Mouse (Mus musculus): ENCODE measurements at regions not wholly inside any gene's neighbourhood (a gene's known extent, or its start where the extent isn't known, plus 50 kb on each side); places are given as distances from the start of the nearest gene placed in this dataset.

DNA sequence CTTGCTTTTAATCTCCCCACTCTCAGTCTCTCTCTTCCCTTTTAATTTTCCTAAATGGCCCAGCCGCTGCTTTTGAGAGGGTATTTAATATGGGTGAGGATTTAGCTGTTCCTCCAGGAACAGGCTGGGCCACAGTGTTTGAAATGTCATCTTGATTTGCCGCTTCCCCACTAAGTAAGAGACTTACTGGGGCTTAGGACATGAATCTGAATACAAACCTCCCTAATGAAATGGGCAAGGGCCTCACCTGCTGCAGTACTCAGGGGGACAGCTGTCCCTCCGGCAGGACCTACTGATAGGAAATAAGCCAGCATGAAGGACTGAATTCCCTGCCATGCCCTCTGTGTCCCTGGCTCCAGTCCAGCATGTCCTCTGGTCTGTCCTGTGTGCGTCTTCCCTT is 50.6 kb upstream of the Prr23a1 start:
- DNase-seq (ENCODE audit: low read depth), result no peak

DNA sequence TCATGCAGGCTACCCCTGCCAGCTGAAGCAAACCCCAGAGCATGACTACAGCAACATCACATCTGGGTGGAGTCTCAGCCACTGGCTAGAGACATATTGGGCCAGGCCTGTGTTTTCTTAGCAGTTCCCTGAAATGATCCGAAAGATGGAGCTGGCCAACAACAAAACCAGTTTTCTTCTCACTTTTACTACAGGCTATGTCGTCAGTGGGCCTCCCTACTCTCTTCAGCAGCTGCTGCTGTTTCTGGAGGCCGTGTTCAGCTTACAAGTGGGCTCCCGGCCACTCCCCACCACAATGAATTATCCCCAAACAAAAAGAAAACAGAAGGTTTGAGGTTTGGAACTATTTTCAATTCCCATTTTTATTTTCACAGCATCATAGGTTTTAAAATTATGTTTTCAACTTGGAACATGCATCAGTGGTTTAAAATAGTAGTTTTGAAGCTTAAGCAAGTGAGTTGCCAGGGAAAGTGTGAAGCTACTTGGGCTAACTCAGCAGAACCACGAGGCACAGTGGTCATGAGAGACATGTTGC is 68.6 kb upstream of the Prr23a1 start:
- no peak for DNase-seq (ENCODE audit: low read depth)

DNA sequence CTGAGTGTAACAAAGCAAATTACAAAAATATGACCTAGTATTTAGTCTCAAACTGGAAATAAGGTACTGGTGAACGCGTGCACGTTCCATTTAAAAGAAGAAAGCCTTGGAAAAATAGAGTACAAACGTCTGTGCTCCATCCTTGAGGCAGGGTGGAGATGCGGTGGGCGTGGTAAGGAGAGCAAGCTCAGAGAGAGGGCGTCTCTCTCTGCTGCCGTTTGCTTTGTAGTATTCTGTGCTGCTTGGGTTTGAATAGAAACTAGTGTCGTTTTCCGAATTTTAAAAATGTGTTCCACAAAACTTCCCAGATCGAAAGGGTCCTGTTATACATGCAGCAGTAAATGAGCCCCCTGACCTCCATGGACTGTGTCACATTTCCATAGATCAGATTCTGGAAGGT is 69.1 kb upstream of the Prr23a1 start:
- DNase-seq (ENCODE audit: low read depth), result no peak

DNA sequence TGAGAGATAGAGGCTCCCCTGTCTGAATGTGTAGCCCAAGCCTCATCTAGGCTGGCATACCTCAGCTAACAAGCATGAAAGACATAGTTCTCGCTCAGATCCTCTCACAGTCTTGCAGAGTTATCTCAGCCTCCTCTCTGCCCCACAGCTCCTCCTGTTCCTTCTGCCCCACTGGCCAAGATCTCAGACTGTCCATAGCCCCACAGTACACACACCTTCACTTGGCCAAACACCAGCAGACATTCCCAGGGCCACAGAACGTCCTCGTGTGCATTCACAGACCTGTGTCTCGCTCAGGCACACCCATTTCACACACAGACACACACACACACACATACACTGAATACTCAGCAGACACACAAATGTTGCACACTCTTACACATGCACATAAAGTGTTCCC is 87.5 kb upstream of the Prr23a1 start:
- no peak for DNase-seq (ENCODE audit: low read depth)

DNA sequence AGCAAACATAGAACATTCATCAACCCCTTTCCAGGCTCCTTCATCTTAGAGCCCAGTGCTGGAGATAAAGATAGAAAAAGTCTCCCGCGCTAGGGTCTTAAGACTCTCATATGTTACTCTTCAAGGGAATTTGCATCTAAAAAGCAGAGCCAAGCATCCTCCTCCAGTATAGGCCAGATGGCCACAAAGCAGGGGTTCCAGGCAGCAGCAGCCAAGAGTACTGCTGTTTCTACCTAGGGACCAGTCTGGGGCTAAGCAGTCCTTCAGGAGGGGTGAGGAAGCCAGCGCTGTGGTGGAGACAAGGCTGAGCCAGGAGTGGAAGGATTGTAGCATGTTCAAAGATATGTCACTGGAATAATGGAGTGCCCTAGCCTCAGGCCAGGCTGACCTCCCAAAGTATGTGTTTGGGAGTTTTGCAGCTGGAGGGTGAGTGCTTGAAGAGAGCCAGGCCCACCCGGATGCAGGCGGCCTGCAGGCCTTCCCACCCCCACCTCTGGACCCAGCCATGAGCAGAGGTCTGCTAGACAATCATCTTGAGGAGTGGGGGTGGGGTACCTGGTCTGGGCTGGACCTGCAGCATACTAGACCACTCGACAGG is 88.8 kb upstream of the Prr23a1 start:
- no peak for DNase-seq (ENCODE audit: low read depth)

DNA sequence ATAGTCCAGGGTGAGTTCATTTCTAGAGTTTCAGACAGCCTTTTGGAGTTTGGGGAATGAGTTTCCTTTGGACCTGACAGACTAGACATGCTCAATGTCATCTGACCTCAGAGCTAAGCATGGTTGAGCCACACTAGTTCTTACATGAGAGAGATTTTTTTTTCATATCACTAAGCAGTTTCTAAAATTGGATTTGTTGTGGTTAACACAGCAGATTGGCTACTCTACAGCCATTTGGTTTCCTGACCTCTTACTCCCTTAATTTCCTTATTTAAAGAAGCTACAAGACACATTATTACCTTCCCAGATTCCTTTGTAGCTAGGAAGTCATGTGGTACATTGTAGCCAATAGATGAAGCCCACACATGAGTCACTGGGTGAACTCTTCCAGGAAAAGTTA is 98.5 kb upstream of the Prr23a1 start:
- DNase-seq (ENCODE audit: low read depth), result no peak

DNA sequence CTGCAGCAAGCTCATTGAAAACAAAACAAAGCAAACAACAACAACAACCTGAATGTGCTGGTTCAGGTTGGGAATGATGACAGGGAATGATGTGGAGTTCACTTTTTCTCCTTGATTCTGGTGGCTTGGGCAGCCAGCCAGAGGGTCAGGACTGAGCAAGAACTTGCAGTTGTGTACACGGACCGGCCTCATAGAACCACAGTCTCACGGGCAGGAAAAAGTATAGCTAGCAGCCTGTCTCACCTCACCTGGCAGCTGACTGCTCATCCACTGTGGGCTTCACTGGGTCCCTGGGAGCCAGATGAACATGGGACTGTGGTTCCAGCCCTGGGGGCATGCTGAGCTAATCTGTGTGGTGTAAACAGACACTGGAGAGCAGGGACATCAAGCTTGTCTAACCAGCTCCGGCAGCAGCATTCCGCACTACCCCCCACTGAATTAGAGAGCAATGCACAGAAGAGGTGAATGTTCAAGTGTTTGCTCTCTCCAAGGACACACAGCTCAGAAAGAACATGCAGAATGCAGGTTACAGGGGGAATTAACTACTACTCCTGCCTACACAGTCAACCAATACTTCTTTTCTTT is 114.9 kb upstream of the Prr23a1 start:
- DNase-seq (ENCODE audit: low read depth), result no peak

DNA sequence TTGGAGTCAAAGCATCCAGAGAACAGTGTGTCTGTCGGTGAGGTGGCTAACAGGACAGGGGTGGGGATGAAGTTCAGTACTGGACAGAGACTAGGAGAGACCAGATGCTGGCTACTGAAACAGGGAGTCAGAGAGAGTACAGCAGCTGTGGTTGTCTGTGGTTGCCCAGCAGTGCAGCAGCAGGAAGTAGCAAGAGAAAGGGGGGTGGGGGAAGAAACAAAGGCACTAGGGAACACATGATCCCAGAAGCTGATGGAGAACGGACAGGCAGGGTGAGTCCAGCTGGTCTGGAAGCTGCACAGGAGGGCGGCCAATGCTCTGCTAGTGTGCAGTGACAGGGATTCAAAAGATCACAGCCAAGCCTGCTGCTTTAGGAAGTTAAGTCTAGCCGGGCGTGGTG is 115.7 kb upstream of the Prr23a1 start:
- DNase-seq (ENCODE audit: low read depth), result no peak

DNA sequence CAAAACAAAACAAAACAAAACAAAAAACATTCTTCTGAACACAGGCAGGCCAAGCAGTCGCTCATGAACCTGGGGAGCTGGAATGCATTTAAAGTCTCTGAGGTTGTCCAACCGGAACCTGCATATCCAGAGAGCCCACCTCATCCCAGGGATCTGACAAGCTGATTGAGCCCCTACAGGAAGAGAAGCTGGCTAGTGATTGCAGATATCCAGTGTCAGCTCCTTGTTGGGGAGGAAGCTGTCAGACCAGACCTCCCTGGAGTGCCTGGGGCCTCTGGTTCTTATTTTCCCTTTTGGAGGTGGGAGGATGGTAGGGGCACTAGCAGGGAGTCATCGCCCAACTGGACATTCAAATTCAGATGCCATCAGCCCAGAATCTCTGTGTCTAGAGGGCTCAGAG is 119.4 kb upstream of the Prr23a1 start:
- no peak for DNase-seq (ENCODE audit: low read depth)

DNA sequence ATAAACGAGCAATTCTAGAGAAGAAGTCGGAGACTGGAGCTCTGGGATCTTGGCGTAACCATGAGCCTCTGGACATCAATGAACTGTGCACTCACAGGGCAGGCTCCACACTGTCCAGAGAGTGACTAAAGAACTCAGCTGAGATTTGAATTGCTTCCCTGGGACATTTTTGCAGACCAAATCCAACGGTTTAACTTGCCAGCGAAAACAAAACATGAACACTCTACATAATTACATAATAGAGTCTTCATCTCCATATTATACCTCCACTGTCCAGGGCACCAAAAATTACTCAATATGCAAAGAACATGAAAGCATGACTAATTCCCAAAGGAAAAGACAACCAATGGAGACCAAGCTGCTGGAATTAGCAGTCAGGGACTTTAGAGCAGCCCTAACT is 119.9 kb upstream of the Mrps22 start:
- no peak for DNase-seq (ENCODE audit: low read depth)

DNA sequence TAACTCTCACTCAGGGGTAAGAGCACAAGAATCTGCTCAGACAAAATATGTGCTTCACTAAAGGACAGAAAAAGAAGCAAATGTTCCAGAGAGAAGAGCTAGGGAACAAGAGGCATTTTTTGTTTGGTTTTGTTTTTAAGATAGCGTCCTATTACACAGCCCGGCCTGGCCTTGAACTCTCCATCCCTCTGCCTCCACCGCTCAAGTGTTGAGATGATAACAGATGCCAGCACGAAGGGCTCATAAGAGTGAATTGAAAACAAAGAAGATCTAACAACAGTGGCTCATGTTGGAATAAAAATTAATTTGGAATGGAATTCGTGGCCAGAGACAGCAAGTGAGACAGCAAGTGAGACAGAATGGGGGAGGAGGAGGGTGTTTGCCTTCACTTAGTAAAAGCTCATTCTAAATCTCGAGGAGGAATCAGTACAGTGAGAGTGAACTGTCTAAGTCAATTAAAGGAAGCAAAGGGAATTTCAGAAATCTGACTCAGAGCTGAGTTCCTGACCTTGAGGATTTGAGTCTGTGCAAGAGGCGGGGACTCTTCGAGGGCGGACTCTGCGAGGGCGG is 116.3 kb upstream of the Mrps22 start:
- no peak for DNase-seq (ENCODE audit: low read depth)

DNA sequence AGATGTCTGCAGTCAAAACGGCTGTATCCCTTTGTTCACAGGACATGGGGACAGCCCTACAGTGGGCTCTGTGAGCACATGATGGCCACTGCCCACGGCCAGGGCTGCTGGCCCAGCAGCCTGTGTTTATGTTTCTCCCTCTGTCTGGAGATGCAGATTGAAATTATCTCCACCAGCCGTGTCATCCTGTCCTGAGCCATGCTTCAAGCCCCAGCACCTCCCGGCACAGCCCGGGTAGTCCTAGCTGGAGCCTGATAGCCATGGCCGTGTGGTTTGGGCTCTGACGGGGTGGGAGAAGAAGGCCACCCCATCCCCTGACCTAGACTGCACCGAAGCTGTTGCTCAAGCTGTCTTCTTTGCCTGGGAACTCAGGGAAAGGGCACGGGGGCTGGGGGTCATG is 113.2 kb upstream of the Mrps22 start:
- no peak for DNase-seq (ENCODE audit: low read depth)

DNA sequence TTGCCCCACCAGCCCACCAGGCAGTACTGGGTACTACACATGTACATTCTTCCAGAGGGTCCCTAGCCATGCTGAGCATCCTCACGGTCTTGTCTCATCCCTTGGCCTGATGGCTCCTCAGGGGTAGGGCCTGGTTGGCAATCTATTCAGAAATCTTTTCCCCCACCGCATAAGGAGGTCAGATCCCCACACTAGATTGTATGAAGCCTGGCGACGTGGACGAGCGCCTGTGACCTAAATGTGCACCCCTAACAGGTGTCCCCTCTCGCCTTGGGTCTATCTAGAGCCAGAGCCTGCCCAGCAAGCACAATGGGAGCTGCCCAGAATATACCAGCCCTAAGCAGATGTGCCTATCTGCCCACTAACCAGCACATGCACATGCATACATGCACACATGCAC is 111.4 kb upstream of the Mrps22 start:
- DNase-seq (ENCODE audit: low read depth), result no peak

DNA sequence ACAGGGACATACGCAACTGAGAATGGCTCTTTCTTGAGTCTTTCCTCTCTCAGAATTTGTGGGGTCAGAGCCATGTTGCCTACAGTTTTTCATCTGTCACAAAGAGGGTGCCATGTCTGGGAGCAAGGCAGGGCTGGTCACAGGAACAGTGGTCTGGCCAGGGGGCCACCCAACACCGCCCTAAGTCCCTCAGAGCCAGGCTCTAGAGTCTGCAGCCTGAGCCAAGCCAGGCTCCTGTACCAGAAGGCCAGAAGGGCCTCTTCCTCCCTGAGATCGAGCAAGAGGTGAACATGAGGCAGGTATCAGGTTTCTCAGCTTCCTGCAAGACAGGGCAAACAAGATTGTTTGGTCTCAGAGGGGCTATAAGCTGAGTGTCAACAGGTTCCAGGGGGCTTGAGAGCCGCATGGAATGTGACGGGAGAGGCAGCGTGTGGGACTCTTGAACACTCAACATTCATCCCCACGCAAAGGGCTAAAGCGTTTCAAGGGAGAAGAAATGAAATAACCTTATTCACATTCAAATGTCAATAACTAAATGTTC is 110.6 kb upstream of the Mrps22 start:
- no peak for DNase-seq (ENCODE audit: low read depth)

DNA sequence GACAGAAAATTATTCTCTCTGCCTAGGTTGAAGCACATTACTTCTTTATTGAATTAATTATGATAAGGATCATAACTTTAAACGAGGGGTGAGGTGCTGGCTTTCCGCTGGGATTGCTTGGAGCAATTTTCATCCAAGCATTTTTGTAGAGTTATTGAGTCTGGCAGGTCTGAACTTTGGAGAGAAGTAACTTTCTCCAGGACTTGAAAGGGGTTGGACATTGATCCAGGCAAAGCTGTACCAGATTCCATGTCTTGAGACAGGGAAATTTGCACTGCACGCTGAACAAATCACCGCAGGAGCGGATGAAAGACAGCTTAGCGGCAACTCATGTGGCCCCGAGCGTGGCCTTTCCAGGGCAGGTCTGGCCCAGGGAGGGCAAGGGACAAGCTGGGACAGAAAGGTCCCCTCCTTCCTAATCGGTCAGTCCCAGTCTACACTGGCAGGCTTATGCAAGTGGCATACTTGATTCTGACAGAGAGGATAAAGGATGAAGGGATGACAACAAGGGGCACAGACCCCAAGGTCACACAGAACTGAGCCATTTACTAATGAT is 108.8 kb upstream of the Mrps22 start:
- DNase-seq (ENCODE audit: low read depth), result no peak

DNA sequence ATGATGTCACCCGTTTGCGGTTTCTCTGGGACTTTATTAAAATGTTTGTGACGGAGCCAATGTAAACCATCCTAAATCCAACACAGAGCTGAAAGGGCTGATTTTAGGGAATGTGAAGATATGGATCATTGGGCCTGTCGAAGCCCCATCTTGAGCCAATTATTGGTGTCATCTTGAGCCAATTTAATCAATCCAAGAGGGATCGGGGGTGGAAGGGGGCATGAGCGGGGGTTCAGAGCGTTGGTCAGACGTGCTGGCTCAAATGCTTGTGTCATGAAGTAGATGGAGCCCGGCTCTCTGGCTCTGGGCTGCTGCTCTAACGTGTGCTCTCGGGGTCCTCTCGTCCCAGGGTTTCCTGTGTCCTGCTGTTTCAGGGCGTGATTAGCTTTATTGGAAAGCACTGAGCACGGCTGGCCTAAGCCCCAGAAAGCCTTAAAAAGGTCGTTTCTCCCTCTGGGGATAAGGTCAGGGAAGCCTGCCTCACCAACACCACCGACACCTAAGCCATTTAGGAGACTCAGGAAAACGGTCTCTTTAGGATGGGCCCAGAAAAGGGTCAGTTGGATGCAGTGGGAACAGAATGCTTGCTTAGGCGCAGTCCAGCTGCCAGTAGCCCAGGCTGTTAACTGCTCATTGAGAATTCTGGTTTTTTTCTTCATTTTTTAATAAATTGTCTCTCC is 106.7 kb upstream of the Mrps22 start:
- DNase-seq (ENCODE audit: low read depth), result peak; percentile 6

DNA sequence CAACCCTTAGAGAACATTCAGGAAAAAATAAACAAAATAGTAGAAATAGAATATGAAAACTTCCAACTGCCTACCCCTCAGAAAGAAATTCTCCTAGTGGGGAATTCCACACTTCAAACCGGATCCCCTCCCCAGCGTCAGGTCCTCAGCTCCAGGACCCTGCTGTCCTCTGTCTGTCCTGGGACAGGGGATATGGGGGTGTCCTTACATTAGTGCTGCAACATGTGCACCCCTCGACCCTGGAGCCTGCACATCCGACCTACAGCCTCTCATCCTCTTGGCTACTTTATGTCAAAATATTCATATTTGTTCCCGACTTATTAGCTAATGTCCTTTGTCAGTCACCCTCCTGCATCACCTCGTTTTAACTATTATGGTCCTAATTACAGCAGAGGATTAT is 106.0 kb upstream of the Mrps22 start:
- no peak for DNase-seq (ENCODE audit: low read depth)

DNA sequence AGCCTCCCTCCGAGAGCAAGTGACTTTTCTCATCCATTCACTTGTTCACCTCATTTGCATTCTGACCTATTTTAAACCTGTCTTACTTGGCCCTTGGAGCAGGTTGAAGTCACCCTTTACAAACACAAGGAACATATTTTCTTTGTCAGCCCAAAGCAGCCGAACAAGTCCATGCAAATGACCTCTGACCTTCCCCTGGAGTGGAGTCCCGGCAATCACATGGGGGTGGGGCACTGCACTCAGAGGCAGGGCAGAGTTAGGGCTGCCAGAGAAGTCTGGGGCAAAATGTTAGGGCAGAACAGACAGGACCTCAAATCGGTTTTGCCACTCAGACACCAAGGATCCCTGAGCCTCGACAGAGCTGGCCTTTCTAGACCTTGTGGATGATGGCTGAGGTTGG is 102.7 kb upstream of the Mrps22 start:
- DNase-seq (ENCODE audit: low read depth), result no peak

DNA sequence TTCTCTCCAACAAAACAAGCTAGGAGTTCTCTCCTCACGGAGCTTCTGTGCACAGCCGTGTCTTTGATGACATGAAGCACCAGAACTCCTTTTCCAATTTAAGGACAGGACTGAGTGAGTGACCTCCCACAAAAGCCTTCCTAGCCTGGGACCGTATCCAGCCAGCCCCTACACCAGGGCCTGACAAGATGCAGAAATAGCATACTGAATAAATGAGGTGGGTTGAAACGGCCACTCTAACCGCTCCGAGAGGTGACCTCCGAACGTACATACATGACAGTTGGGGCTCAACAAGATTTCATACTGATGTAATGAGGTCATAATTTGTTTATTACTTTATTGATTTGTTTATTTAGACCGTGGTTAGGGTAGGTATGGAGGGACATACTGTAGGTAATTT is 101.9 kb upstream of the Mrps22 start:
- DNase-seq (ENCODE audit: low read depth), result no peak

DNA sequence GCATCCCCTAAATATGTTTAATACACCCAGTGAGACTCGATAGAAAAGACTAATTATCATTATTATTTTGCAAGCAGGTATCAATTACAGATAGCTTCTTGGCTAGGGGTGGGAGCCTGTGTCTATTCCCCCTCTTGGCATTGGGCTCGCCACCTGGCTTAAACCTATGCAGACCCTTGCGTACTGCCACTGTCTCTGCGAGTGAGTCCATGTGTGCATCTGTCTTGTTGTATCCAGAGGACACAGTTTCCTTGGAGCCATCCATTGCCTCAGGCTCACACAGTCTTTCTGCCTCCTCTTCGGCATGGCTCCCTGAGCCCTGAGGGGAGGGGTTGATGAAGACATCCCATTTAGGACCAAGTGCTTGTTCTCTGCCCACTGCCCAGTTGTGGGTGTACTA is 99.1 kb upstream of the Mrps22 start:
- no peak for DNase-seq (ENCODE audit: low read depth)

DNA sequence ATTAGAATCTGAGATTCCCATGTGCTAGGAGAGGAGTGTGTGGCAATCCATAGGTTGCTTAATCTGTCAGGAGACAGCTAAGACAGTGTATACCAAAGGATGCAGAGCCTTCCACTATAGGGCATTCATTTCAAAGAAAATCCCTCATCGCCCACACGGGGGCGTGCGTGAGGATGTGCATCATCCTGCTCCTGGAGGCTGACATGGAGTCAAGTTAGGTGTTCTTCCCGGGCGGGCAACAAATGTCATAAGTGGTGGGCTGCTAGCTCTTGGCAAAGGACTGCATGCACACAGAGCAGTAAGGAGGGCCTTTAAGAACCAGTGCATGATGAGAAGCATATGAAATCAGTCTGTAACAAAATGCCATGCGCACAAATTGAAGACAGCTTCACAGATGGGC is 95.7 kb upstream of the Mrps22 start:
- peak; percentile 20 for DNase-seq (ENCODE audit: low read depth)

DNA sequence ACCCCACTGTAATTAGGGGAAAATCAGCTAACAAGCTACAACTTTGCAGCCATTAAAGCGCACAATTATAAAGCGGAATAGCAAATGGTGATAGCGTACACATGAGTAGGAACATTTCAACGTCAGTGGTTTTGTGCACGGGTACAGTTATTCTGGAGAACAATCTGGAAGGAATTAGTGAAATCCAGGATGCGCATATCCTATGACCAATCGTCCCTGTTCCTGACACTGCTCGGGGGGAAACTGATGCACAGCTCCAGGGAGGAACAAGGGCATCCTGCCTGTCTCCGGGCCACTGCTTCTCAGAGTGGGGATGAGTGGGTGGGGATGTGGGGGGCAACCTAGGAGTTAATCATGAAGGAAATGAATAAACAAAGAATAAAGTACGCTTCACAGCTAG is 93.6 kb upstream of the Mrps22 start:
- DNase-seq (ENCODE audit: low read depth), result no peak
